Mouse (Mus musculus): Measurements from ENCODE around the gene Pola2. TPM values are rescaled to one million over a fixed set of nuclear protein-coding genes. Genes with fewer than 3 reads are reported as not detected.

The Pola2 gene
- polyA plus RNA-seq, 1 experiment: 45.1 TPM

GRCm38 (mm10) chr19:5975676-5976075 lies 11.7 kb upstream of the Pola2 start:
- Histone ChIP-seq H3K36me3 (ENCODE audit: control insufficient read depth, insufficient read depth) (no peaks in the 10 kb centered on the region), H3K27me3 (ENCODE audit: control insufficient read depth, insufficient read depth, insufficient read length) (no peaks in the 10 kb centered on the region), H3K79me2 (ENCODE audit: control insufficient read depth, insufficient read depth) (no peaks in the 10 kb centered on the region), H3K79me3 (ENCODE audit: low read depth) (no peaks in the 10 kb centered on the region), H3ac (ENCODE audit: control insufficient read depth, insufficient read length, low read depth) (no peak overlapping the region), H3K4me3 (ENCODE audit: insufficient read depth, poor library complexity, severe bottlenecking) (no peak overlapping the region)
- no peak for TF ChIP-seq FOSL1 (IDR thresholded peaks at IDR 0.05; ENCODE audit: insufficient read depth, low read length, poor library complexity, severe bottlenecking)

GRCm38 (mm10) chr19:5975112-5975511 lies 11.1 kb upstream of the Pola2 start:
- TF ChIP-seq CEBPB (IDR thresholded peaks at IDR 0.05; ENCODE audit: low read depth) (no peak), CTCF (IDR thresholded peaks at IDR 0.05; ENCODE audit: control insufficient read depth, insufficient read depth, insufficient read length) (no peak), FOSL1 (IDR thresholded peaks at IDR 0.05; ENCODE audit: insufficient read depth, low read length, poor library complexity, severe bottlenecking) (no peak), USF1 (IDR thresholded peaks at IDR 0.05; ENCODE audit: low read depth) (no peak), MAX (IDR thresholded peaks at IDR 0.05) (no peak), MYOD1 (IDR thresholded peaks at IDR 0.05; ENCODE audit: control insufficient read depth, insufficient read length, low read depth) (no peak), MYOG (IDR thresholded peaks at IDR 0.05; ENCODE audit: control insufficient read depth, extremely low read depth, insufficient read length) (no peak)
- H3K27me3 ChIP-seq (ENCODE audit: control insufficient read depth, insufficient read depth, insufficient read length): no peaks in the 10 kb centered on the region
- no peak overlapping the region for H3ac ChIP-seq (ENCODE audit: control insufficient read depth, insufficient read length, low read depth)
- no peak overlapping the region for H3K4me3 ChIP-seq (ENCODE audit: insufficient read depth, poor library complexity, severe bottlenecking)
- H3K79me2 ChIP-seq (ENCODE audit: control insufficient read depth, insufficient read depth): no peaks in the 10 kb centered on the region
- no peaks in the 10 kb centered on the region for H3K79me3 ChIP-seq (ENCODE audit: low read depth)
- H3K36me3 ChIP-seq (ENCODE audit: control insufficient read depth, insufficient read depth): no peaks in the 10 kb centered on the region

GRCm38 (mm10) chr19:5967664-5968063 lies 3.7 kb upstream of the Pola2 start:
- H3K4me3 ChIP-seq (ENCODE audit: insufficient read depth, poor library complexity, severe bottlenecking): no peak overlapping the region
- no peak for TF ChIP-seq USF1 (IDR thresholded peaks at IDR 0.05; ENCODE audit: low read depth)
- no peak for TF ChIP-seq MYOG (IDR thresholded peaks at IDR 0.05; ENCODE audit: control insufficient read depth, extremely low read depth, insufficient read length)
- no peak for TF ChIP-seq CEBPB (IDR thresholded peaks at IDR 0.05; ENCODE audit: low read depth)
- TF ChIP-seq FOSL1 (IDR thresholded peaks at IDR 0.05; ENCODE audit: insufficient read depth, low read length, poor library complexity, severe bottlenecking): no peak
- no peak for TF ChIP-seq MAX (IDR thresholded peaks at IDR 0.05)
- no peak for TF ChIP-seq MYOD1 (IDR thresholded peaks at IDR 0.05; ENCODE audit: control insufficient read depth, insufficient read length, low read depth)
- TF ChIP-seq CTCF (IDR thresholded peaks at IDR 0.05; ENCODE audit: control insufficient read depth, insufficient read depth, insufficient read length): no peak
- H3K79me2 ChIP-seq (ENCODE audit: control insufficient read depth, insufficient read depth): peaks cover 13% of the 10 kb centered on the region
- H3K79me3 ChIP-seq (ENCODE audit: low read depth): peaks cover 10% of the 10 kb centered on the region
- H3K36me3 ChIP-seq (ENCODE audit: control insufficient read depth, insufficient read depth): no peaks in the 10 kb centered on the region
- no peaks in the 10 kb centered on the region for H3K27me3 ChIP-seq (ENCODE audit: control insufficient read depth, insufficient read depth, insufficient read length)
- no peak overlapping the region for H3ac ChIP-seq (ENCODE audit: control insufficient read depth, insufficient read length, low read depth)

- H3K79me2 ChIP-seq (ENCODE audit: control insufficient read depth, insufficient read depth): peaks cover 22% of the 10 kb centered on the region
- no peaks in the 10 kb centered on the region for H3K36me3 ChIP-seq (ENCODE audit: control insufficient read depth, insufficient read depth)
- TF ChIP-seq CEBPB (IDR thresholded peaks at IDR 0.05; ENCODE audit: low read depth): no peak
- TF ChIP-seq MAX (IDR thresholded peaks at IDR 0.05): no peak
- no peak for TF ChIP-seq CTCF (IDR thresholded peaks at IDR 0.05; ENCODE audit: control insufficient read depth, insufficient read depth, insufficient read length)
- no peak for TF ChIP-seq MYOG (IDR thresholded peaks at IDR 0.05; ENCODE audit: control insufficient read depth, extremely low read depth, insufficient read length)
- no peak for TF ChIP-seq FOSL1 (IDR thresholded peaks at IDR 0.05; ENCODE audit: insufficient read depth, low read length, poor library complexity, severe bottlenecking)
- no peak for TF ChIP-seq MYOD1 (IDR thresholded peaks at IDR 0.05; ENCODE audit: control insufficient read depth, insufficient read length, low read depth)
- H3K27me3 ChIP-seq (ENCODE audit: control insufficient read depth, insufficient read depth, insufficient read length): no peaks in the 10 kb centered on the region
- no peak overlapping the region for H3ac ChIP-seq (ENCODE audit: control insufficient read depth, insufficient read length, low read depth)
- no peak overlapping the region for H3K4me3 ChIP-seq (ENCODE audit: insufficient read depth, poor library complexity, severe bottlenecking)
- H3K79me3 ChIP-seq (ENCODE audit: low read depth): peaks cover 14% of the 10 kb centered on the region
Observed at GRCm38 (mm10) chr19:5966786-5967185, 2.8 kb upstream of the Pola2 start.

GRCm38 (mm10) chr19:5965910-5966309 lies 1.9 kb upstream of the Pola2 start:
- H3K79me3 ChIP-seq (ENCODE audit: low read depth): peaks cover 22% of the 10 kb centered on the region
- H3K79me2 ChIP-seq (ENCODE audit: control insufficient read depth, insufficient read depth): peaks cover 31% of the 10 kb centered on the region
- H3ac ChIP-seq (ENCODE audit: control insufficient read depth, insufficient read length, low read depth): no peak overlapping the region
- no peaks in the 10 kb centered on the region for H3K27me3 ChIP-seq (ENCODE audit: control insufficient read depth, insufficient read depth, insufficient read length)
- H3K36me3 ChIP-seq (ENCODE audit: control insufficient read depth, insufficient read depth): peaks cover 7% of the 10 kb centered on the region
- H3K4me3 ChIP-seq (ENCODE audit: insufficient read depth, poor library complexity, severe bottlenecking): no peak overlapping the region
- TF ChIP-seq MYOD1 (IDR thresholded peaks at IDR 0.05; ENCODE audit: control insufficient read depth, insufficient read length, low read depth) (no peak), CEBPB (IDR thresholded peaks at IDR 0.05; ENCODE audit: low read depth) (no peak), USF1 (IDR thresholded peaks at IDR 0.05; ENCODE audit: low read depth) (no peak), FOSL1 (IDR thresholded peaks at IDR 0.05; ENCODE audit: insufficient read depth, low read length, poor library complexity, severe bottlenecking) (no peak), MAX (IDR thresholded peaks at IDR 0.05) (no peak), MYOG (IDR thresholded peaks at IDR 0.05; ENCODE audit: control insufficient read depth, extremely low read depth, insufficient read length) (no peak), CTCF (IDR thresholded peaks at IDR 0.05; ENCODE audit: control insufficient read depth, insufficient read depth, insufficient read length) (no peak)

- Histone ChIP-seq H3K79me2 (ENCODE audit: control insufficient read depth, insufficient read depth) (peaks cover 37% of the 10 kb centered on the region), H3ac (ENCODE audit: control insufficient read depth, insufficient read length, low read depth) (peak overlapping the region; percentile 22), H3K27me3 (ENCODE audit: control insufficient read depth, insufficient read depth, insufficient read length) (no peaks in the 10 kb centered on the region), H3K36me3 (ENCODE audit: control insufficient read depth, insufficient read depth) (peaks cover 13% of the 10 kb centered on the region), H3K79me3 (ENCODE audit: low read depth) (peaks cover 24% of the 10 kb centered on the region), H3K4me3 (ENCODE audit: insufficient read depth, poor library complexity, severe bottlenecking) (no peak overlapping the region)
- TF ChIP-seq MAX (IDR thresholded peaks at IDR 0.05) (no peak), CTCF (IDR thresholded peaks at IDR 0.05; ENCODE audit: control insufficient read depth, insufficient read depth, insufficient read length) (peak; percentile 81)
Observed at GRCm38 (mm10) chr19:5965280-5965679, 1.3 kb upstream of the Pola2 start.
